Mouse (Mus musculus): ENCODE data around the gene Acvr1b. TPM values are rescaled to one million over a fixed set of nuclear protein-coding genes. Genes with fewer than 3 reads are reported as not detected.

Gene Acvr1b
- total RNA-seq, 2 experiments from 2014 or later = 14.5 to 14.7 TPM

- DNase-seq = peak; percentile 96 to 98
- intact Hi-C loops (cut with DNase I) = loop anchor here (1.0 to 2.0 kb wide), 3 partner anchors 17 to 53 kb away; partner anchors contain the start of gene Acvrl1
These were observed 28.3 kb upstream of the Acvr1b start for GRCm38 (mm10) chr15:101145424-101146099.

GRCm38 (mm10) chr15:101146100-101146965 lies 27.5 kb upstream of the Acvr1b start:
- intact Hi-C loops (cut with DNase I) = loop anchor here (1.0 to 2.0 kb wide), 2 partner anchors 24 to 52 kb away; no protein-coding TSS in a partner anchor
- no peak for DNase-seq

GRCm38 (mm10) chr15:101147115-101147909 lies 26.6 kb upstream of the Acvr1b start:
- DNase-seq = no peak
- intact Hi-C loops (cut with DNase I) = loop anchor here (2.0 kb wide), 1 partner anchor 51 kb away; no protein-coding TSS in a partner anchor

- DNase-seq = peak in 1 of 2 experiments; percentile 54
- intact Hi-C loops (cut with DNase I) = loop anchor here (2.0 kb wide), 1 partner anchor 51 kb away; no protein-coding TSS in a partner anchor
These were observed 26.0 kb upstream of the Acvr1b start for GRCm38 (mm10) chr15:101147910-101148273.

GRCm38 (mm10) chr15:101148604-101149003 lies 25.3 kb upstream of the Acvr1b start:
- intact Hi-C loops (cut with DNase I) = no loop called here
- DNase-seq = no peak

GRCm38 (mm10) chr15:101151409-101152261 lies 22.2 kb upstream of the Acvr1b start:
- no peak for DNase-seq
- intact Hi-C loops (cut with DNase I) = no loop called here

GRCm38 (mm10) chr15:101154700-101155616 lies 18.9 kb upstream of the Acvr1b start:
- no peak for DNase-seq
- intact Hi-C loops (cut with DNase I) = no loop called here

- no peak for DNase-seq
- intact Hi-C loops (cut with DNase I) = no loop called here
These were observed 13.7 kb upstream of the Acvr1b start for GRCm38 (mm10) chr15:101160128-101160527.

GRCm38 (mm10) chr15:101160591-101160990 lies 13.3 kb upstream of the Acvr1b start:
- intact Hi-C loops (cut with DNase I) = no loop called here
- DNase-seq = no peak

- intact Hi-C loops (cut with DNase I) = no loop called here
These were observed 12.3 kb upstream of the Acvr1b start for GRCm38 (mm10) chr15:101161534-101161933.

GRCm38 (mm10) chr15:101163056-101163458 lies 10.8 kb upstream of the Acvr1b start:
- intact Hi-C loops (cut with DNase I) = no loop called here
- DNase-seq = no peak

More at GRCm38 (mm10) chr15:101161534-101161933, 12.3 kb upstream of the Acvr1b start:
- DNase-seq = no peak

GRCm38 (mm10) chr15:101163854-101164253 lies 10.0 kb upstream of the Acvr1b start:
- DNase-seq = peak in 1 of 2 experiments; percentile 54
- intact Hi-C loops (cut with DNase I) = no loop called here

GRCm38 (mm10) chr15:101164291-101164690 lies 9.6 kb upstream of the Acvr1b start:
- intact Hi-C loops (cut with DNase I) = no loop called here
- DNase-seq = no peak

GRCm38 (mm10) chr15:101165658-101166437 lies 8.0 kb upstream of the Acvr1b start:
- intact Hi-C loops (cut with DNase I) = no loop called here
- peak in 1 of 2 experiments; percentile 14 for DNase-seq

GRCm38 (mm10) chr15:101167553-101167952 lies 6.3 kb upstream of the Acvr1b start:
- intact Hi-C loops (cut with DNase I) = no loop called here
- no peak for DNase-seq

- intact Hi-C loops (cut with DNase I) = loop anchor here (1.0 kb wide), 1 partner anchor 24 kb away; no protein-coding TSS in a partner anchor
These were observed 4.0 kb upstream of the Acvr1b start for GRCm38 (mm10) chr15:101169910-101170309.

GRCm38 (mm10) chr15:101170413-101170980 lies 3.4 kb upstream of the Acvr1b start:
- no peak for DNase-seq
- intact Hi-C loops (cut with DNase I) = loop anchor here (1.0 kb wide), 1 partner anchor 24 kb away; no protein-coding TSS in a partner anchor

More at GRCm38 (mm10) chr15:101169910-101170309, 4.0 kb upstream of the Acvr1b start:
- no peak for DNase-seq
